Mouse (Mus musculus) layer of hippocampus, adult 18-20 months (tissue): ENCODE results near the gene Tmprss9. TPM values are rescaled to one million over a fixed set of nuclear protein-coding genes. Genes with fewer than 3 reads are reported as not detected.
"Not testable (repeated sequence)": the region's sequence is repeated elsewhere in the genome, so short reads cannot be mapped to it uniquely, and the experiment has no call there.

Source experiments
- DNase-seq, 2 experiments: peaks; one replicate each; pipeline ENCODE4 v3.0.0; 2022; ENCODE audit warnings: low spot score in 2 of 2
- long read RNA-seq: library from polyadenylated mRNA; stranded (forward); transcript quantifications from one replicate; pipeline ENCODE4 v2.0.0, GENCODE M21; 2021
- total RNA-seq, 2 experiments: library from RNA; stranded (reverse); gene quantifications; 2 replicates each; pipeline ENCODE4 v1.2.3; 2021

Tmprss9 gene
- total RNA-seq = under 1 TPM; 0.40 to 0.56 TPM
- long read RNA-seq, partial matches to known transcripts = 0 of 3 reads
- long read RNA-seq, other reads (novel, unspliced or antisense) = 3 of 3 reads

DNA sequence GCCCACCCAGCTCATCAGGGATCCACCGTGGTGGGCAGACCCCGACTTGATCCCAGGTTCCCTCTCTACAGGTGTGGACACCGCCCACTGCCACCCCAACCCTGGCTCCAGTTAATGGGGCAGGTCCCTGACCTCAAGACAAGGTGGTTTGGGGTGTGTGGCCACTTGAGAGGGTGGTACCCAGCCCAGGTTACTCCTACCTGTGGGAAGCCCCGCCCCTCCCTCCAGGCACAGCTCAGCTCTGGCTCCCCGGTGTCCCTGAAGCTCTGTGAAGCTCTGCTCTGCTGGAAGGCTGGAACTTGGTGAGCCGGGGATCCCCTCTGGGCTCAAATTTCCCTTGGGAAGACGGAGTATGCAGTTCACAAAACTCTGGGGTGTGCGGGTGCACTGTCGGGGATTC is at the start of gene Tmprss9:
Gene Tmprss9, plus strand, starts transcription at position 268 of the 400 bp plus-strand sequence.
- DNase-seq = no peak

DNA sequence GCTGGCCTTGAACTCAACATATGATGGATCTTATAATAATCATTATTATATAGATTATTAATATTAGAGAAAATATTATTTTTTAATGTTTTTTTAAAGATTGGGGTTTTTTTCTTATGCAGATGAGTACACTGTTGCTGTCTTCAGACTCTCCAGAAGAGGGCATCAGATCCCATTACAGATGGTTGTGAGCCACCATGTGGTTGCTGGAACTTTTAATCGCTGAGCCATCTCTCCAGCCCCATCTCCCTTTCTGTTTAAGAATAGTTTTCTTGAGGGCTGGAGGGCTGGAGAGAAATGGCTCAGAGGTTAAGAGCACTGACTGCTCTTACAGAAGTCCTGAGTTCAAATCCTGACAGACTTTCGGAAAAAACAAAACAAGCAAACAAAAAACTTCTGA is 49.7 kb upstream of the Tmprss9 start:
- DNase-seq = no peak

DNA sequence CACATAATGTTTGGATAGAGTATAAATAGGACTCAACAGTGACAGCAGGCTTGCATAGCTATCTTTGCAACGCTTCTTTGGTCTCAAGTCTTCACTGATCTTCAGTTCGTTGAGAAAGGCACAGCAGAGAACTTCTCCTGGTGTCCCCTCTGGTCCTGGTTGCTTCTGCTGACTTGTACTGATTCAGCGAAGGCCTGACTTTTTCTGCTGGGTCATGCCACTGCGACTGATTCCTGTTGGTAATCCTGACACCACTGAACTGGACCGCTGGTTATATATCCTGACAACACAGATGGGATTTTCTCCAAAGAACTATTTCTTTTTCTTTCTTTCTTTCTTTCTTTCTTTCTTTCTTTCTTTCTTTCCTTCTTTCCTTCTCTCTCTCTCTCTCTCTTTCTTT is 49.1 kb upstream of the Tmprss9 start:
- DNase-seq = no peak

DNA sequence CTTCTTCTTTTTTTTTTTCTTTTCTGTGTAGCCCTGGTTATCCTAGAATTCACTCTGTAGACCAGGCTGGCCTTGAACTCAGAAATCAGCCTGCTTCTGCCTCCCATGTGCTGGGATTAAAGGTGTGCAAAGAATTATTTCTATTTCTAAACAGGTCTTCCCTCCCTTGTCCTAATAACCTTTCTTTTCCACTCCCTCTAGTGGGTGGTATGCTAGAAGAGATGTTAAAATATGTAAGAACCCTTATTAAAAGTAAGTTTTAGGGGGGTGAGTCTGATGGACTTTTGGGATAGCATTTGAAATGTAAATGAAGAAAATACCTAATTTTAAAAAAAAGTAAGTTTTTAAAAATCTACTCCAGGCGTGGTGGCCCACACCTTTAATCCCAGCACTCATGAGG is 48.3 kb upstream of the Tmprss9 start:
- no peak for DNase-seq

DNA sequence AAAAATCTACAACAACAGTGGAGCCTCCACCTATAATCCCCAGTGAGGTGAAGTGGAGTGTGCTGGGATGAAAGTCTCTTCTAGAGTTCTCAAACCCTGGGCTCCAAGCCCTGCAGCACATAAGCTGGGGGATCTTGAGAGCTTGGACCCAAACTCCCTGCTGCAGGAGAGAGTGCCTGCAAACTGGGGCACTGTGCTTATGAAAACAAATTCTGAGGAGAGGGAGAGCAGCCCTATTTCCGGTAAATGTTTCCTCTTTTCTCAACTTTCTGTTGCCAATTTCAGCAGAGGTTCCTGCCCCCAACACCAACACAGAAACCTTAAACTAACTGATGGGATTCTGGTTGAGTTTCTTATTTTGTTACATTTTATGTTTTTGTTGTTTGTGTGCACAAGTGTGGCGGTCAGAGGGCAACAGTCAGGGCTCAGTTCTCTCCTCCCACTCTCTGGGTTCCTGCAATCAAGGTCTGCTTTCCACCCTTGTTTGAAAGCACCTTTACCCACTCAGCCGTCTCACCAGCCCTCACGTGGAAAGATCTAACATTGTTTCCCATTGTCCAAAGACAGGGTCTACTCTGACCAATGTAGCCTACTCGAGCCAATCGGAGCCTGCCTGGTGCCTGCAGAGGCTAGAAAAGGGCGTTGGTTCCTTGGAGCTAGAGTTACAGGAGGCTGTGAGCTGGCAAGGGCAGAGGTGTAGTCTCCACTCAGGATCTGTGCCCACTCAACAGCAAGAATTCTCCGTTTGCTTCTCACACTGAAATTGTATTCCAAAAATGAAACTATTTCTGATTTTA is 47.6 kb upstream of the Tmprss9 start:
- DNase-seq = no peak

DNA sequence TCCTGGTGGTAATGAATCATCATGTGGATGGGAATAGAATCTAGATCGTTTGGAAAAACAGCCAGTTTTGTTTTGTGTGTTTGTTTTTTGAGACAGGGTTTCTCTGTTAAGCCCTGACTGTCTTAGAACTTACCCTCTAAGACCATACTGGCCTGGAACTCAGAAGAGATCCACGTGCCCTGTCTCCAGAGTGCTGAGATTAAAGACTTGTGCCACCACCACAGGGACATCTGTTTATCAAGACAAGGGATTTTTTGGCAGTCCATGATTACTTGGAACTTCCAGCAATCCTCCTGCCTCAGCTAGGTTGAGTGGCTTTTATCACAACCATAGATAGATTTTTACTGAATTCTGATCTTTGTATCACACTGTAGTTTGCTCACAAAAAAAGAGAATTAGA is 46.8 kb upstream of the Tmprss9 start:
- DNase-seq = no peak

DNA sequence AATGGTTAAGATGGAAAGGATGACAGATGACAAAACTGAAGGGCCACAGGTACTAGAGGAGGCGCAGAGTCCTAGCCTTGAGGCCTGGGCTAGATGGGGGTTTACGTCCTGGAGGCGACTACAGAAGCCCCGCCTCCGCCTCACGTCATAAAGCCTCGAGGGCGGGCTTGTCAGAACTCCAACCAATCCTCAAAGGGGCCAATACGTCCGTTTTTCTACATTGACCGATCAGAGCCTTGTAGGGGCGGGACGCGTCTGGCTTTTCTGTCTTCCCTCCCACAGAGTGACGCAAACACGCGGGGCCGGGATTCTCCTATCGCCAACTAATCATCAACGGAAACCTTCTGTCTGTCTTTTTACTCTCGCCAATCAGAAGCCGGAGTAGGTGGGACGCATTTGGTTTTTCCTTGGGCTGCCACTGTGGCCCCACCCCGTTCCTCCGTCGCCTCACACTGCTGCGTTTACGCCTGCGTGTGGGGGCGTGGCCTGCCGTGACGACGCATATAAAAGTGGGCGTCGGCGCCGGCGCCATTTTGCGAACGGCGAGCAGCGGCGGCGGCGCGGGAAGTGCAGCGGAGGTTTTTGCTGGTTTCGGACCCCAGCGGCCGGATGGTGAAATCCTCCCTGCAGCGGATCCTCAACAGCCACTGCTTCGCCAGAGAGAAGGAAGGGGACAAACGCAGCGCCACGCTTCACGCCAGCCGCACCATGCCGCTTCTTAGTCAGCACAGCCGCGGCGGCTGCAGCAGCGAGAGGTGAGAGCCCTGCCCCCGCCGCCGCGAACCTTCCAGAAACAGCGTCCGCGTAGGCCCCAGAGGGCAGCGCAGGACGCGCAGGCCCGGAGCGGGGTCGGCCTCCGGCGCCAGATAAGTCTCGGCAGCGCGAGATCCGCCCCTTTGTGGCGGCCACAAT is 45.2 kb upstream of the Tmprss9 start, which contains the start of gene Oaz1:
Gene Oaz1, plus strand, starts transcription at position 506 of the 912 bp plus-strand sequence.
- DNase-seq = peak; percentile 100

DNA sequence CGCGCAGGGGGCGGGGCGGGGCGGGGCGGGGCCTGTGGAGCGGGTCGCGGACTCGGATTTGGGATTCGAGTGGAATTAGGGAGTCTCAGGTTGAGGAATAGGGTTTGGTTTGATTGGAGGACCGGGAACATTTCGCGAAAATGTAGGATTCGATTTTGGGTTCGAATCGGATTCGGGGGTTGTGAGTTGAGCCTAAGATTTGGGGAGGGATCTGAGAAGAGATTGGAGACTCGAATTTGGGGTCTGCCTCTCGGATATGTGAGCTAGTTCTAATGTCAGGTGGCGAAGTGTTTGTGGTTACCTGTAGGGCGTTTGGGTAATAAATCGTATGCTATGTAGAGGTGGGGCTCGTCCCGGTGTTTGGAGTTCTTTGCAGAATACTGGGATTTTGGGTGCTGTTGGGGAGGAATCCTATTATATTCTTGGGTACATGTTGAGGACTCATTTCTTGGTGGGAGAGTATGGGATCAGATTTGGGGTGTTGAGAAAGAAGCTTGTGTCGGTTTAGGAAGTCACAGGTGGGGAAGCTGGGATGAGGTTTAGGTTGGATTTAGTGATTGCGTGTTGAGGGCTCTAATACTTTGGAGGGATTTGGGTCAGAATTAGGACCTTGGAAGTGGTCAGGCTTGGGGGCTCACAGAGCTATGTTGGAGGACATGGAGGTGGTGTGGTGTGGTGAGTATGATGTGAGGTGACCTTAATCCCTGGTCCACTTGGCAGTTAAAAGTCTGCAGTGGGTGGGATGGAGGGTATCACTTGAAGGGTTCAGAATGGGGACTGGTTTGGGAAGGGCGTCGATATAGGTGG is 44.4 kb upstream of the Tmprss9 start:
- DNase-seq = no peak

DNA sequence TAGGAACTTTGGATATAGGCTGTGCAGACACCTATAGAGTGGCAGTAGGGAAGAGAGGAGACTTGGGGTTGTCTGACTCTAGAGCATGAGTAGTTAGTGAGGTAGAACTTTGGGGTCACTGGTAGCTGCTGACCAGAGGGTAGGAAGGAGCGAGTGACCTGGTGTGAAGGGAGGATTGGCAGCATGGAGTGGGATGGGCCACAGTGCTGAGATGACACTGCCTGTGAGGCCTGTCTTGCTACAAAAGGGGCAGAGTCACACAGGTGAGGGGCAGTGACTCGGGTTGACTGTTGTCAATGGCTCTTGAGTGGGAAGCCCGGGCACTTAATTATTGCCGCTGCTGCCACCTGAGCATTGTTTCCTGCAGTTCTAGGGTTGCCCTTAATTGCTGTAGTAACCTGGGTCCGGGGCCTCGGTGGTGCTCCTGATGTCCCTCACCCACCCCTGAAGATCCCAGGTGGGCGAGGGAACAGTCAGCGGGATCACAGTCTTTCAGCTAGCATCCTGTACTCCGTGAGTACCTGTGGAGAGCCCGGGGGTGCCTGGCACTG is 43.7 kb upstream of the Tmprss9 start:
- DNase-seq = no peak

DNA sequence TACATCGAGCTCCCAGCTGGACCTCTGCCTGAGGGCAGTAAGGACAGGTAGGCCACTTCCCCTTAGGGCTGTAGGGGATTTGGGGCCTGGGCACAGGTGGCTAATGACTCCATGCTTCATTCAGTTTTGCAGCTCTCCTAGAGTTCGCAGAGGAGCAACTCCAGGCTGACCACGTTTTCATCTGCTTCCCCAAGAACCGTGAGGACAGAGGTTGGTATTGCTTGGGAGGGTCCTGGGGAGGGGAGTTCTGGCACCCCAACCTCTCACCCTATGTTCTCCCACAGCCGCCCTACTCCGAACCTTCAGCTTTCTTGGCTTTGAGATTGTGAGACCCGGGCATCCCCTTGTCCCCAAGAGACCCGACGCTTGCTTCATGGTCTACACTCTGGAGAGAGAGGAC is 43.1 kb upstream of the Tmprss9 start:
- DNase-seq = not testable (repeated sequence)

DNA sequence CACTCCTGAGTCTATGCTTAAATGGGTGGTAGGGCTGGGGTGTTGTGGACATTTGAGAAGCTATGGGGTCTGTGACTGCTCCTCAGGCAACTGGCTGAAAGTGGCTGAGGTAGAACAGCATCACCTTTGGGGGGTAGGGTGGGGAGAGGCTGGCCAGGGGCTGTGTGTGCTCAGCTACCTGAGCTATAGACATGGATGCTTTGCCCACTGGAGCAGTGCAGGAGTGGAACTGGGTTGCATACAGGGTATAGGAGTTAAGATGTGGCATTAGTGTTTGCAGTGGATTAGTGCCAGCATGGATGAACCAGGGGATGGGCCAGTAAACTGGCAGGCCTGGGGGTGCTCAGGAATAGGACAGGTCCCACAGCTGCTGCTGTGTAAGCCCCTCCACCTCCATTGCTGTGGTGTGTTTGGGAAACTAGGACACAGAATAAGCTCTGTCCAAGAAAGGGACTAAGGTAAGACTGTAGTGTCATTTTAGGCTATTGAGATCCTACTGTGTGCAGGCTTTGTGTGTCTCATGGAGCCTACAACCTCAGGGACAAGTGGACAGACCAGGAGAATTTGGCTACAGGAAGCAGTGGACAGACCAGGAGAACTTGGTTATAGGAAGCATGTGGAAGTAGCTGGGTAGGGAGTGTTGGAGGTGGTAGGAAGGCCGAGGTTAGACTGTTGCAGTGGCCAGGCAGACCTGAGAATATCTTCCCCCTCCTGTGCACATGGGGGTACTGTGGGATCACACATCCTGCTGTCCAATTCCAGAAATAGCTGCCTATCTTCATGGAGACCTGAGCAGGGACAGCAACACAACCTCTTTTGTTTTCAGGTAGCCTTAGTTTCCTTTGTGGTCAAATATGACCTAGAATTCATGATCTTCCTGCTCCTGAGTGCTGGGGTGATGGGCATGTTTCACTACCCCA is 42.0 kb upstream of the Tmprss9 start:
- DNase-seq = no peak

DNA sequence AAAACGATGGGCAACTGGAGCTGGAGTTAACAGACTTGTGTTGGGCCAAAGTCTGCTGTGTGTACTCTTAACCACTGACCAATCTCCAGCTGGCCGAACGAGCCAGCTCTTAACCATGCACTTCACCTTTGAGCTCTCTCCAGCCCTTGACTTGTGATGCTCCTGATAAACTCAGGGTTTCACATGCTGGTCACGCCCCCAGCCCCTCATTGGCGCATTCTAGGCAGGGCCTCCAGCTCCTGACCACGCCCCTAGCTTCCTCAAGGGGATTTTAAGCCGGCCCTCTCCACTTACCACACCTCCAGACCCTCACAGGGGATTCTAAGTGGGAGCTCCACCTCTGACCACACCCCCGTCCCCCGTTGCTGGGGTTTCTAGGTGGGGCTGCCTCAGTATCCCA is 40.5 kb upstream of the Tmprss9 start:
- no peak for DNase-seq

DNA sequence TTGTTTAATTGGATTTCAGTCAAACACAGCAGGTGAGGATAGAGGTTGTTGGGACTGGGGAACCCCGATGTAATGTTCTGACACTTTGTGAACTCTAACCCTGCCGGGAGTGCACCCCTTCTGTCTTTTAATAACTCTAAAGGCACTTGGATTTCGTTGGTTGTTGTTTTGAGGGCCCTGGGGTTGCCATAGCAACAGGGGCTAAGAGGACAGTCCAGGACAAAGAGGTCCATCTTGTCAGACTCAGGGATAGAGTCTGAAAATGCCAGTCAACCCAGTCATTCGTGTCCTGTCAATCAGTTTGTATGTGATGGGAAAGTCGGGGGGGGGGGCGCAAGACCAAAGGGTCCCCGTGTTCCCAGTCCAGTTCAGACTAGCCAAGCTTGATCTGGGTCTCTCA is 38.8 kb upstream of the Tmprss9 start:
- DNase-seq = no peak

DNA sequence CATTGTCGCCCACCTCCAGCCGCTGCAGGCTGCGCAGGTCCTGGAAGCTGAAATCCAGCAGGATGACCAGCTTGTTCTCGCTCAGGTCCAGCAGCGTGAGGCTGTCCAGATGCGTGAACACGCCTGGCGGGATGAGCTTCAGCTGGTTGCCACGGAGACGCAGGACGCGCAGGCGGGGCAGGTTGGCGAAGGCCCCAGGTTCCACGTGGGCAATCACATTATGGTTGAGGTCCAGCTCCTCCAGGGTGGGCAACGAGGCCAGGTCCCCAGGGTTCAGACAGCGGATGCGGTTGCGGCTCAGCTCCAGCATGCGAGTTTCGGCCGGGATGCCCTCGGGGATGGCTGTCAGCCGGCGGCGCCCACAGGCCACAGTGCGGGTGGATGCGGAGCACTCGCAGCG is 36.0 kb upstream of the Tmprss9 start:
- DNase-seq = no peak

DNA sequence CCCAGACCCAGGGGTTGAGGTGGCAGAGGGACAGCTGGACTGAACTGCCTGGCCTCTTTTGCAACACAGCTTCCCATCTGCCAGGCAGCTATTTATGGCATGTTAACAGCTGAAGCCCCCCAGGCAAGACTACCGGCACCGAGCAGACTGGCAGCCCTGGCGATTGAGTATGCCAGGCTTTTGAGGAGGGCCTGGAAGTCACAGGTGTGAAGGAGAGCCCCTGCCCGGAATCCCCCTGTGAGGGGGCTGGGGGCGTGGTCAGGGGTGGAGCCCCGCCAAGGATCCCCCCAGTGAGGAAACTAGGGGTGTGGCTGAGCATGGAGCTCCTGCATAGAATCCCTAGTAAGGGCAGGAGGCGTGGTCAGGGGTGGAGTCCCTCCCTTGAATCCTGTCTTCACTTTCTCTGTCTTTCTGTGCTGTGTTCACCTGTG is 34.7 kb upstream of the Tmprss9 start:
- no peak for DNase-seq

DNA sequence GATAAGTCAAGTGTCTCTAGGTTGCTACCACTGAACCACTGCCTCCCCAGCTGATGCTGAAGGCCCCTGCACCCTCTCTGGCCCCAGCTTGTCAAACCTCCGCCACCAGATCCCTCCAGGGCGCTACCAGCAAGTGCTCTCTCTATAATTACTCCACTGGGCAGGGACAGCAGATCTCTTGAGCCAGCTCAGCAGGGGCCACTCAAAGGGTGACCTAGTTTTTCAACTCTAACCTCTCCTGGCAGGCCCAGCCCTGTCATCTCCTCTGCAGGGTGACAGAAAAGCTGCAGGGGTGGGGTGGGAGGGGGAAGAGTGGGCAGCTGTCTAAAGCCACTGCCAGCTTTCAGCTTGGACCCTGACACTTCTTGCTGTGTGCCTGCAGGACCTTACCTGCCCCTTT is 33.8 kb upstream of the Tmprss9 start:
- DNase-seq = no peak

DNA sequence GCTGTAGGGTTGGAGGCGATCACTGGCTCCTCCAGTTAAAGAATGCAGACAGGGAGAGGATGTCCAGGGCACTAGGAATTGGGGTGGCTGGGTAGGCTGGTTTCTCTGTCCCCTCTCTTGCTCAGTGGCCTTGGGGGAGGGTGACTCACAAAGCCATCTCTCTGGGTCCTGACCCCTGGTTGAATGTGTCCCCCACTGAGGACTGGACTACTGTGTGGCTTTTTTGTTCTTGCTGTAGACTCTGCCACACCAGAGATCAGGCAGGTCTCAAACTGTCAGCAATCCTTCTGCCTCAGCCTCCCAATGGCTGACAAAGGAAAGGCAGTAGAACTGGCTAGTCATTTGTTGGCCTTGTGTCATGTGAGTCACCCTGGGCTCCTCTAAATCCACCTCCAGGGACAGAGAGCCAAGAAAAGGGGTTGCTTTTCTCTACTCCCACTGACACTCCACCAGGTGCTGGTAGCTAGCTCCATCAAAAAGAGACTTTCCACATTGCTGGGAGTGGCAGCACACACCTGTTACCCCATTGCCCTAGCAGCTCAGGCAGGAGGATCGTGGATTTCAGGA is 33.2 kb upstream of the Tmprss9 start:
- no peak for DNase-seq

DNA sequence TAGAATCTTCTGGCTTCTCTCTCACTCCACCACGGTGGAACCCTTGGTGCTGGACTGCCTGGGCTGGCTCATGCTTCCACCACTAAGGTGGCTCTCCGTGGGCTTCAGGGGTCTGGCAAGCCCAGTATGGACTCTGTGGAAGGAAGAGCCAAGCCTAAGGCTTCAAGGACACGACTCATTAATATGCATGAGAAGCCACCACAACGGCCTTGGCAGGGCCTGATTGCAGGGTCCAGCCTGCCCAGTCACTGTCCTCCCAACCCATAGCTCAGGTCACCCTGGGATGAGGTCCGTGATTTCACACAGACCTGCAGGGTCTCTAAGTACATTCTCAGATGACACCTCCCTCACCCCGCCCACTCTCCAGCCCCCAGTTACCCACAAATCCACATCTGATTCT is 31.8 kb upstream of the Tmprss9 start:
- DNase-seq = no peak

DNA sequence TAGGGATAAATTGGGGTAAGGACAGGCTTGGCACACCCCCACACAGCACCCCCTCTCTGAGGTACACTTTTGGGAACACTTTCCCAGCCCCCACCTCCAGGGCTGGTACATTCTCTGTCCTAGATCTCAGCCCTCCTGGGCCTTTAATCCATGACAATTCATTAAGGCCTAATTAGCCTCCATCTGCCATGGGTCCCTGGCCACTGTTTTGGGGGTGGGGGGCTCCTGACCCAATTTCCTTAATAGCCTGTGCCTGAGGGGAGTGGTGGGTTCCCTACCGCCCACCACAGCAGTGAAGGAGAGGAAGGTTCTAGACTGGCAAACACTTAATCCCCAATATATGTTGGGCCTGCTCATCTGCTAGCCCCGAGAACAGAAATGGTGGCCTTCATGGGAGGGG is 30.0 kb upstream of the Tmprss9 start:
- DNase-seq = no peak

DNA sequence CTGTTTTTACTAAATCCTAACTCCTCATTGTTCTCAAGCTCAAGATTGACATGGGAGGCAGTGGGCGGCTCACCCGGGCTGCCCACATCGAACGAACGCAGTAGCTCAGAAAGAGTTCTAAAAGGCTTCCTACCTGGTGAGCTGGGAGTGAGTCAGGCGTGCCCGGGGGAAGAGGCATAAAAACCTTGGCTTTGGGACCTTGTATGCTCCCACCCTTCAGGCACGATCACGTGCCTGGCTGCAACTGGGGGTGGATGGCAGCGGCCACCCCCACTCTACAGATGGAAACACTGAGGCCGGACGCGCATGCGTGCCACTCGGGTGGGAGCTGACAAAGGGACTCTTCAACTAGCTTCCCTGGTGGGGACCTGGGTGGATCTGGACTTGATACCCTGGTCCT is 29.3 kb upstream of the Tmprss9 start:
- peak; percentile 43 to 71 for DNase-seq
